Mouse (Mus musculus) gastrocnemius, adult 8-10 months (tissue): Measurements from ENCODE around the gene Acot12. TPM values are rescaled to one million over a fixed set of nuclear protein-coding genes. Genes with fewer than 3 reads are reported as not detected.
"Not testable (repeated sequence)": the region's sequence is repeated elsewhere in the genome, so short reads cannot be mapped to it uniquely, and the experiment has no call there.

Source experiments
- DNase-seq, 2 experiments: peaks; one replicate each; pipeline ENCODE4 v3.0.0; 2022; ENCODE audit warnings: low spot score in 2 of 2
- total RNA-seq, 4 experiments: library from RNA; stranded (reverse); gene quantifications; 2 replicates each; pipeline ENCODE4 v1.2.4; 2022

Gene Acot12
- total RNA-seq, 4 experiments from 2014 or later, result 0.35 TPM; not detected in 3

- no peak for DNase-seq
These were observed 18.5 kb downstream of the Acot12 start for GRCm38 (mm10) chr13:91759791-91760190.

- no peak for DNase-seq
These were observed 19.2 kb downstream of the Acot12 start for GRCm38 (mm10) chr13:91760302-91761050.

GRCm38 (mm10) chr13:91761654-91762445 lies 20.5 kb downstream of the Acot12 start:
- no peak for DNase-seq

- DNase-seq, result not testable (repeated sequence)
These were observed 22.3 kb downstream of the Acot12 start for GRCm38 (mm10) chr13:91763654-91764053.

GRCm38 (mm10) chr13:91765627-91766026 lies 24.3 kb downstream of the Acot12 start:
- DNase-seq, result no peak

GRCm38 (mm10) chr13:91768683-91769651 lies 27.7 kb downstream of the Acot12 start:
- no peak for DNase-seq

GRCm38 (mm10) chr13:91778092-91778491 lies 36.8 kb downstream of the Acot12 start:
- DNase-seq, result no peak

- no peak for DNase-seq
These were observed 38.6 kb downstream of the Acot12 start for GRCm38 (mm10) chr13:91779892-91780291.

- no peak for DNase-seq
These were observed 50.7 kb downstream of the Acot12 start for GRCm38 (mm10) chr13:91792035-91792434.

- DNase-seq, result no peak
These were observed 53.7 kb downstream of the Acot12 start for GRCm38 (mm10) chr13:91794926-91795436.

GRCm38 (mm10) chr13:91795593-91795992 lies 54.3 kb downstream of the Acot12 start:
- DNase-seq, result no peak

- no peak for DNase-seq
These were observed 54.7 kb downstream of the Acot12 start for GRCm38 (mm10) chr13:91796003-91796402.

GRCm38 (mm10) chr13:91796916-91797315 lies 55.6 kb downstream of the Acot12 start:
- no peak for DNase-seq

GRCm38 (mm10) chr13:91797442-91797841 lies 56.1 kb downstream of the Acot12 start:
- DNase-seq, result no peak

- no peak for DNase-seq
These were observed 60.4 kb downstream of the Acot12 start for GRCm38 (mm10) chr13:91801726-91802125.

- DNase-seq, result peak; percentile 76 to 82
These were observed 66.0 kb downstream of the Acot12 start, which contains the start of gene Zcchc9 for GRCm38 (mm10) chr13:91807155-91807839. Gene Zcchc9 (minus strand): TSS chr13:91807705.

- no peak for DNase-seq
These were observed 66.7 kb downstream of the Acot12 start for GRCm38 (mm10) chr13:91807874-91808575.

GRCm38 (mm10) chr13:91809476-91809875 lies 68.2 kb downstream of the Acot12 start:
- no peak for DNase-seq

- no peak for DNase-seq
These were observed 73.4 kb downstream of the Acot12 start for GRCm38 (mm10) chr13:91814670-91815069.

- DNase-seq, result no peak
These were observed 82.4 kb downstream of the Acot12 start for GRCm38 (mm10) chr13:91823735-91824134.
